Mouse (Mus musculus) megakaryocyte progenitor cell, adult 5-6 weeks (primary cell): ENCODE measurements at regions not wholly inside any gene's neighbourhood (a gene's known extent, or its start where the extent isn't known, plus 50 kb on each side); places are given as distances from the start of the nearest gene placed in this dataset.
"Not testable (repeated sequence)": the region's sequence is repeated elsewhere in the genome, so short reads cannot be mapped to it uniquely, and the experiment has no call there.

Source experiments
- ATAC-seq: replicated peaks from 2 replicates; pipeline ENCODE4 v1.8.0; 2016; ENCODE audit warnings: mild to moderate bottlenecking, moderate TSS enrichment, inconsistent platforms; ENCODE audit not compliant: poor library complexity

GRCm38 (mm10) chr3:152040751-152041150 is 125.3 kb downstream of the Gipc2 start:
- ATAC-seq, result no peak

DNA sequence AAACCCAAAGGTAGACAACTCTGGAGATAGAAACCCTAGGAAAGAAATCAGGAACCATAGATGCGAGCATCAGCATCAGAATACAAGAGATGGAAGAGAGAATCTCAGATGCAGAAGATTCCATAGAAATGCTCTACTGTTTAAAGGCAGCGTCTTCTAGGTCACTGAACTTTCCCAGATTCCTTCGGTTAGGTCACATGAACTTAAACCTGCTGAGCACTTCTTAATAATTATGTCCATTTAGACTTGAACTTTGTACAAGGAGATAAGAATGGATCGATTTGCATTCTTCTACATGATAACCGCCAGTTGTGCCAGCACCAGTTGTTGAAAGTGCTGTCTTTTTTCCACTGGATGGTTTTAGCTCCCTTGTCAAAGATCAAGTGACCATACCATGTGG is 129.2 kb downstream of the Gipc2 start:
- ATAC-seq, result not testable (repeated sequence)

DNA sequence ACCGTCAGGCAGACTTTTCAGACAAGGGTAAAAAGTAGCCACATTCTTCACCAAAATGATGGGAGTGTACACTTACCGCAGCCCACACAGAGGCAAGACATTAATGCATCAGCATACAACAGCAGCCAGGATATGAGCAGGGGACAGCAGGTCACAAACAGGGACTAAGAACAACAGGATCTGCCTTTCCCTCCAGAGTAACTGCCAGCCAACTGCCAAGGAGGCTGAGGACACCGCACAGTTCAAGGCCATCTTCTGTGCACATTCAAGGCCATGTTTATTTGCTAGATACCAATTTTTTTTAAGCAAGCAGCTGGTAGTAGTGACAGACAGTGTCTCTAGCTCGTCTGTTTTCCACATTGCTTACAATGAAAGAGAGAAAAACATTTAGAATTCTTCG is 130.6 kb downstream of the Gipc2 start:
- ATAC-seq, result no peak

DNA sequence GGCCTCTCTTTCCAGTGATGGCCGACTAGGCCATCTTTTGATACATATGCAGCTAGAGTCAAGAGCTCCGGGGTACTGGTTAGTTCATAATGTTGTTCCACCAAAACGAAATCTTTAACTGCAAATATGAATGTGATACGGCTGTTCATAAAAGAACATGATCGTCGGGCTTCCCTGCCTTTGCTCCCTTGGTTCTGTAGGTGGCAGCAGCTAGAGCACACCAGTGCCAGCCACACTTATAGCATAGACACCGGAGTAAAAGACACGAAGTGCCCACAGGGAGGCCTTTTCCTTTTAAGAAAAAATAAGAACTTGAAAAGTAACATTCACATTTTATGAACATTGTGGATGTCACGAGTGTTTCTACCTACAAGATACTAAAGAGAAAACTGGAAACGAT is 131.3 kb downstream of the Gipc2 start:
- no peak for ATAC-seq

GRCm38 (mm10) chr3:152034221-152034620 is 131.8 kb downstream of the Gipc2 start:
- no peak for ATAC-seq

DNA sequence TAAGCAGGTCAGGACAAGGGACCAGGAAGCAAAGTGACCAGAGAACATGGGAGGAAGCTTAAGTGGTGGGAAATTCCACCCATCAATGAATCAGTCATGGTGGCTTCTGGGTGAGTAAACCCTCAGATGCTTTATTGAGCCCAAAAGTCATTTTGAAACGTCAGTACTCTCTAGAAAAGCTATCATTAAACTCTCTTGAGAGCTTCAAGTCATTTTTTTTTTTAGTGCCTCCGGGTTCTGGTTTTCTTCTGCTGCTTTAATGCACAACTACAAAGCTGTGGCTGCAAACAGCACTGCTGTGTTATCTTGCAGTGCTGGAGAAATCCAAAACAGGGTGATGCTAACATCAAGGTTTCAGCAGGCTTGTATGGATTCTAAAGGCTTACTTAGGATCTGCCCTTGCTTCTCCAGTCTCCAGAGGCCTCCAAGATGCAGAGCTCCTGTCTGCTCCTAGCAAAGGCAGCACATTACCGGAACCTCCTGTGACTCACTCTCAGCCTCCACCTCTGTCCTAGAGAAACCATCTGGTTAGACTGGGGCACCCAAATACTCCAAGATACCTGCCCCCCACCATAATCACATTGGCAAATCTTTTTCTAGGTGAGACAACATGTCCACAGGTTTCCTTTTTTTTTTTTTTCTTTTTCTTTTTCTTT is 133.2 kb downstream of the Gipc2 start:
- no peak for ATAC-seq

GRCm38 (mm10) chr3:152028695-152029094 is 137.3 kb downstream of the Gipc2 start:
- ATAC-seq, result no peak

DNA sequence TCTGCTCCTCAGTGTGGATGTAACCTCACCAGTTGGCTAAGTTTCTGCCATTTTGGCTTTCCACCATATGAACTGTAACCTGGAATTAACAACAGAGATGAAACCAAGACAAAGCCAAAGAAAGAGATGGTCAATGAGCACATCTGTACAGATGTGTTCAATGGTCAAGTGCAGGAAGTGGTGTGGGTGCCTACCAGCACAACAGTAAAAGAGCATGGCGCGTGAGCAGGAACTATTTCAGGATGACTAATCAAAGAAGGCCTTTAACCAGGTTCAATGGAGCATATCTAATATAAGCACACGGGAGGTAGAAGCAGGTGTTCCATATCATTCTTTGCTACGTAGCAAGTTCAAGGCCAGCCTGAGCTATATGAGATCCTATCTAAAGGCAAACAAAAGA is 140.0 kb downstream of the Gipc2 start:
- ATAC-seq, result no peak

DNA sequence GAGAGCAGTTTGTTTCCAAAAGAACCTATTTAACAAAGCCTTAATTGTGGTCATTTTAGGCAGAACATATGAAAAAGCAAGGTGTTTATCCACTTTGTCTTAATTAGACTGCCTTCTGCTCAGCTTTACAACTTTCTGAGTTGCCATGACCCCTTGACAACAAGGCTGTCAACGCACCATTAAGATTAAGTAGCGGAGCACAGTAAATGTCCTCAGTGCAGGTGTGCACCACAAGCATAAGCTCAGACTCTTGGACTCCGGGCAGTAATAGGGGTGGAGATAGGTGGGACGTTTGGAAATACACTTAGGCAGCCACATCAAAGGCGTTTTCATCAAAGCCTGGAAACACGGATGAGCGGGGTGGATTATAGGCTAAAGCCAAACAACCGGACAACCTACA is 140.9 kb downstream of the Gipc2 start:
- no peak for ATAC-seq

DNA sequence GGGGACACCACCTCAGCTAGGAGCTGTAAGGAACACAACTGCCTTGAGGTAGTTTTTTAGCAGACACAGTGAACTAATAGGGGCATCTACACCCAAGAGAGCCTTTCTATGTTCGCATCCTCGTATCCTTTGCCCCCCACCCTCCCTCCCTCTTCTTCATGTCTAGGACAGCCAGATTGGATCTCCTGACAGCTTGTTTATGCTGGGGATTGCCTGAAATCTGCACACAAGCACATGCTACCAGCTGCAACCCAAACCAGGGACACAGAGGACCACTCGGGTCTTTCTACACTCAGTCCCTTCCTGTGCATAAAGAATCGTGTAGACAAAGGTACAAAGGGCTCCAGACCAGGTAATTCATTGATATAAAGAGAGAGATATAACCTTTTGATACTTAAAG is 159.3 kb downstream of the Gipc2 start:
- no peak for ATAC-seq

DNA sequence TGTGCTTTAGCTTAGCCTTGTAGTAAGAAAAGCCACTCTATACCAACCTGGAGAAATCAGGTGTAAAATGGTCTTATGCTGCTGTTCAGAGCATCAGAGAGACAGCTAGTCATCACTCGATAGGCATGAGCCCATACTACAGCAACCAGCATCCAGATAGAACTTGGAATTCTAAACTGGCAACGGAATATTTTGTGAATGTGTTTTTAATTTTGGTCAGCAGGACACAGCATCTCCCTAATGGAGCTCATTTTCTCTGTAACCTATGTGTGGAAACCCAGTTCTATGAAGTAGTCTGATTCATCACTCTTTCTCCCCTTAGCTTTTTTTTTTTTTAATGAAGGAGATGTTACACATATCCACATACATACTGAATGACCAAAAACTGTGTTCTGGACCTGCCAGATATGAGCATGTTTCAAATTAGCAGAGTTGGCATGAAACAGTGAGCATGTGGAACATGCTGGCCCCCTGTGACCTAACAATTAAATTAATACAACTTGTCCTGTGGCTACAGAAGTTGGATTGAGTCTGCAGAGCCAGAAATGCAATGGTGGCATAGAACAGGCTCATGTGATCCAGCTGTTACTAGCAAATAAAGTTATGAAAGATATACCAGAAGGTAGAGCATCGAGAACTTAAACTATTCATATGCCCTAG is 160.5 kb downstream of the Gipc2 start:
- ATAC-seq, result no peak

DNA sequence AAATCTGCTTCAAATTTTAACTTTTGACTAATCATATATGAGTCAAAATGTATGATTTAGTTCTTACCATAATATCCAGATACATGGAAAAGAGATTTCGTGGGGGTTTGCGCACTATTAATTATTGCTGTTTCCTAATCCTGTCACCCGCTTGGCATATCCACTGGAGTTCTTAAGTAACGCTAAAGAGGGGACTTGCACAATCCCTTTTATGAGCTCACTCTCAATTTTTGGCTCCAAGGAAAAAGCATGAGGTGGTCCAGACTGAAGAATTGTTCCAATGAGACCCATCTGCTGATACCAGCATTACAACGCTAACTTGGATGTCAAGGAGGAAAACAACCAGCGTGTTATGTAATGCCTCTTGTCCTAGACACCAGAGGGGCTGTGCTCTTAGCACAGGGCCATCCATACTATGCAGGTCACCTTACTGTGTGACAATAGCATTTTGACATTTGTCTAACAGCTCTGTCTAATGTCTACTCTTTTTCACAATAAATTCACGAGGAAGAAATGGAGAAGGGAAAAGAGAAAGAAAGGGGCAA is 161.5 kb downstream of the Gipc2 start:
- ATAC-seq, result no peak

- ATAC-seq, result no peak
Measured at GRCm38 (mm10) chr3:151997534-151998107, 160.2 kb upstream of the Ptgfr start.

DNA sequence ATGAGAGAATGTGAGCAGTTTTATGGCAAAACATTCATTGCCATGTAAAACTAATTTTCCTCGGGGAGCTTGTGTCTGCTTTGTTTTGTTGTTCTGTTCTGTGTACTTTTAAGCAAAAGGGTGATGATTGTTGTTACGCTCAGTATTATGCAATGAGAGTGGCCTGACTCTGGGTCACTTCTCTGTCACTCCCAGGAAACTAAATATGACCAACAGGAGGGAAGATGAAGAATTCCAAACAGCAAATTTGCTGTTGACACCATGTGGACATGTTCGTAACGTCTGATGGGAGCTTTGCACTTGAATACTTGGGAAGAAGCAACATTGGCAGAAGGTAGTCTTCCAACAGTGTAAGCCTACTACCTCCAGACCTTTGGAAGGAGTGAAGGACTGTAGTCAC is 159.7 kb upstream of the Ptgfr start:
- no peak for ATAC-seq

DNA sequence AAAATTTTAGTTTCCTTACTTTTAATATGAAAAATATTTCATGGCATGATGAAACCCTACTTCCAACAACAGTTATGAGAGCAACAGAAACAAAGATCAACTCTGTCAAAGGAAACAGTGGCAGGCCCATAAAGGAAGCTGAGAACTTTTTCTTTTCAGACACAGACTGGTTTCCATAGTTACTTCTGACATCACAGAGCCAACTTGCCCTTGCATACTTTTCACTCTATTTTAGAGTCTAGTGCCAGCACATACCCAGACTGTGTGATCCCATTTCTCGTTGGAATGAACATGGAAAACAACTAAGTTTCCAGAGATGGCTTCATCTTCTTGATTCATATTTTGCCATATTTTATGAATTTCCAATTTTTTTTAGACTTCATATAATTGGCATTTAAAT is 150.8 kb upstream of the Ptgfr start:
- ATAC-seq, result no peak

DNA sequence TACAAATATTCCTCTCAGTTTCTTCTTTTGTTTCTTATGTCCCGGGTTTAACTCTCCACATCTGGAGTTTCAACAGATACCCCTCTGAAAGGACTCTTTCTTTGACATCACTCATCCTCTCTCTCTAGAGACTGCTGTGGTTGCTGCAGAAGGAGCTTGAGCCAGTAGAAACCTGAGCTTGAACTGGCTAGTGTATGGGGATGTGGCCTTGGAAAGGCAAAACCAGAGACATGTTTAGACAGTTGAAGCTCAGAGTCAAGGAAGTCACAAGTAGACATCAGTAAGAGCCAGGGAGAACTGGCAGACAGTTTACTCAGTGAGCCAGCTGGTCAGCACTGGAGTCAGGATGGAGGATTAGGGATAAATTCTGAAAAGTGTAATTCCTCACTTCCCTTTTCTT is 140.7 kb upstream of the Ptgfr start:
- ATAC-seq, result no peak

DNA sequence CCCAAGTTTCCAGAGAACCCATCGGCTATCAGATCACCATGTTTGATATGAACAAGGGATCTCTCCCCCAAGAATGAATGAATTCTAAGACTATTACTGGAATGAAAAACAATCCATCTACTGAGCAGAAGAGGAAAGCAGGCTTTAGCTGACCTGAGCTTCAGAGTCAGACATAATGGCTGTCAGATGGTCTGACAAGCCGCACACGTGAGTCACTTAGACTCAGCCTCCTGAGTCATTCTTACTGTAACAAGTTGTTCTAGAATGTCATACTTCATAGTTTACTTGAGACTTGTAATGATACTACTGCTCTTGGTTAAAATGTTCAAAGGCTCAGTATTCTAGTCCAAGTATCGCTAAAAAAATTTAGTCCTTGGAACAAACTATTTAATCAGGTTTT is 140.2 kb upstream of the Ptgfr start:
- no peak for ATAC-seq

DNA sequence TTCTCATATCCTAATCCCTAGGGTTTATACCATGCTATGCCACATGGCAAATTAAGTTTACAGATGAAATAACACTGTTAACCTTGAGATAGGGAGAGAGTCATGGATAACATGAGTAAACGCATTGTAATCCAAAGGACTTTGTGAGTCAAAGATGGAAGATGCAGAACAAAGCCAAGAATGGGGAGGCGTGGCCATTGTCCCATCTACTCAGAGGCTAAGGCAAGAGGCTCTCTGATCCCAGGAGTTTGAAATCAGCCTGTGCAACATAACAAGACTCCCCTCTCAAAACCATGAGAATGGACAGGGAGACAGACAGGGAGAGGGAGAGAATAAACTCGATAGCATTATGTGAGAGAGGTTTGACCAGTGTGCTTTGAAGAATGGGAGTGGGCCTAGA is 112.4 kb upstream of the Ptgfr start:
- no peak for ATAC-seq

GRCm38 (mm10) chr3:151948015-151948645 is 110.7 kb upstream of the Ptgfr start:
- no peak for ATAC-seq

DNA sequence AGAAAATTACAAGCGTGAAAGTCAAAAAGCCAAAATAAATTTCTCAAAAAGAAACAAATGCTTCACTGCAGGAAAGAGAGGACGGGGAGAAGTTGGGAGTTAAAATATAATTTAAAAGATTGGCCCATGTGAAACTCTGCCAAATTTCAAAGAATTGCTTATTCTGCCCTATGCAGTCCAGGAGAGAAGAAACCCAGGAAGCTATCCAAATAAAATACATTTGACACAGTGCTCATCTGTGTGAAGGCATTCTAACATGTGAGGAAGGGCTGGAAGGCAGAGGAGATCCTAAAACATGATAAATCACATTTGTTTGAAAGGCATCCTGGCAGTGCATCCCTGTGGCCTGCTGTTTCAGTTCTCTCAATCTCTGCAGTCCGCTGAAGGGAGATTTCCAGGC is 108.5 kb upstream of the Ptgfr start:
- no peak for ATAC-seq

DNA sequence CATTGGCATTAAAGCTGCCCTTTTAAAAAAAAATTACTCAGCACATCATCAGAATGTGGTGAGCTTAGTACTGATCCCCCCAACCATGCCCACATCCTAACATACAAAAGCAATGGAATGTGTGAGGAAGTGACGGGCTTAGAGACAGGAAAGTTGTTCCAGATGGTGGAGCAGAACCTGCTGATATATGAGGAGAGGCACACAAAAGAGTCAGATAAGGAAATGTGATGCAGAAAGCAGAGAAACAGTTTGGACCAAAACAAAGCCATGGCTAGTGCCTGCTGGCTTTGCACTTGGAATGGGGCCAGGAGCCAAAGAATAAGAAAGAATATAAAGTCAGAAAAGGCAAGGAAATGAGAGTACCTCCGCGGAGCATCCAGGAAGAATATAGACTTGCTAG is 106.1 kb upstream of the Ptgfr start:
- no peak for ATAC-seq

- no peak for ATAC-seq
Measured at GRCm38 (mm10) chr3:151938472-151939029, 101.1 kb upstream of the Ptgfr start.
